In the genomic region with DNA sequence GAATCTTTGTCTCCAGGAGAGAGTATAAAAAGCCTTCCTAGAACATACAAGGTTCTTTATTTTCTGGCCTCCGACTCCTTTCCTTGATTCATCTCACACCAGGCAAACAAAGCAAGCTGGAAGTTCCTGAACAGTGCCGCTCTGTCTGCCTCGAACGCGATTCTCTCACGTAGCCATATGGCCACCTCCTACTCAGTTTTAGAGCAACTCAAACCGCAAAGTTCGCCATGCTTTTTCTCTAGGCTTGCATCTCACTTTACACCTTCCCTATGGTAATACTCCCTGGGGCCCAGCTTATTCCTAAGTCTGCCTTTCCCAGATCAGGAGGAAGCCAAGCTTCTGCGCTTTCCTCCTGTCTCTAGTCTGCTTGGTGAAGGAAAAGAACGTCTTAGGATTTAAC, we compare ENCODE assay signal across 10 mouse cellular contexts. TPM values are rescaled to one million over a fixed set of nuclear protein-coding genes. Genes with fewer than 3 reads are reported as not detected.
DNase-seq lines count a peak whose midpoint lies in the region; ATAC-seq lines count a peak whose summit lies in the region.
"Had no signal": no experiment of that assay in that cellular context is flagged by ENCODE, and none has a peak within 500 bp of the region (broad histone marks: within the 10 kb centered on the region; RNA-seq: fewer than 3 reads in every experiment).

No protein-coding gene starts in this region.

- no peaks in the 10 kb centered on the region for H3K36me3 ChIP-seq in heart, embryonic 13.5 days
- no peaks in the 10 kb centered on the region for H3K36me3 ChIP-seq in hindbrain, embryonic 11.5 days (ENCODE audit: control insufficient read depth, insufficient read depth, low read length)
- no peaks in the 10 kb centered on the region for H3K36me3 ChIP-seq in limb, embryonic 12.5 days

- H3K4me1 ChIP-seq in heart, embryonic 13.5 days, result peaks cover 14% of the 10 kb centered on the region; the same call in 1 of the 2 replicates
- H3K4me1 ChIP-seq in hindbrain, embryonic 11.5 days (replicated peaks; ENCODE audit: control insufficient read depth, insufficient read depth, low read length), result no peaks in the 10 kb centered on the region
- H3K4me1 ChIP-seq in limb, embryonic 12.5 days (replicated peaks), result 0 out of 2 replicates have a peak, but pooled peaks cover 9% of the 10 kb centered on the region

- intact Hi-C loops in heart, postnatal 10 days (cut with DNase I), result loop anchor here (5.0 kb wide), 2 partner anchors 58 to 128 kb away; no protein-coding TSS in a partner anchor

- H3K9me3 ChIP-seq in heart, embryonic 13.5 days, result no peaks in the 10 kb centered on the region
- no peaks in the 10 kb centered on the region for H3K9me3 ChIP-seq in hindbrain, embryonic 11.5 days (ENCODE audit: control insufficient read depth, low read length)
- no peaks in the 10 kb centered on the region for H3K9me3 ChIP-seq in limb, embryonic 12.5 days

- H3K27ac ChIP-seq in heart, embryonic 13.5 days (replicated peaks), result peak overlapping the region; percentile 45; the same call in 1 of the 2 replicates
- no peak overlapping the region for H3K27ac ChIP-seq in hindbrain, embryonic 11.5 days (ENCODE audit: low read depth, low read length)
- peak overlapping the region; percentile 62; the same call in 1 of the 2 replicates for H3K27ac ChIP-seq in limb, embryonic 12.5 days

- peak overlapping the region; percentile 22 for H3K4me3 ChIP-seq in heart, embryonic 13.5 days
- no peak overlapping the region for H3K4me3 ChIP-seq in hindbrain, embryonic 11.5 days (ENCODE audit: low read depth, low read length)
- peak overlapping the region; percentile 3; the same call in 1 of the 2 replicates for H3K4me3 ChIP-seq in limb, embryonic 12.5 days (replicated peaks)

- 32% methylated on average over 10 of the region's 10 CpGs for WGBS in heart, embryonic 13.5 days
- WGBS in hindbrain, embryonic 11.5 days, result 39% methylated on average over 10 of the region's 10 CpGs
- WGBS in limb, embryonic 12.5 days, result 33% methylated on average over 10 of the region's 10 CpGs

- H3K27me3 ChIP-seq in heart, embryonic 13.5 days (replicated peaks), result no peaks in the 10 kb centered on the region
- no peaks in the 10 kb centered on the region for H3K27me3 ChIP-seq in hindbrain, embryonic 11.5 days (ENCODE audit: control insufficient read depth, insufficient read depth, low read length)
- H3K27me3 ChIP-seq in limb, embryonic 12.5 days, result no peaks in the 10 kb centered on the region
- H3K27me3 ChIP-seq: CH12.LX had no signal

- H3K9ac ChIP-seq in heart, embryonic 13.5 days, result peak overlapping the region; percentile 58
- H3K9ac ChIP-seq in hindbrain, embryonic 11.5 days (ENCODE audit: low read depth, low read length), result no peak overlapping the region
- no peak overlapping the region for H3K9ac ChIP-seq in limb, embryonic 12.5 days (replicated peaks)

- ATAC-seq in heart, embryonic 13.5 days (ENCODE audit: extremely low read depth, insufficient number of reproducible peaks, low FRiP score, low TSS enrichment), result no peak
- no peak for ATAC-seq in hindbrain, embryonic 11.5 days (ENCODE audit: low FRiP score)
- no peak for ATAC-seq in limb, embryonic 12.5 days (ENCODE audit: insufficient number of reproducible peaks, insufficient read depth, low FRiP score, low TSS enrichment, low read depth)
- no peak for ATAC-seq in megakaryocyte, adult 5-6 weeks (ENCODE audit: poor library complexity, severe bottlenecking)

- no peak for DNase-seq in heart, postnatal 10 days
- DNase-seq in embryo, embryonic 9.5 days (ENCODE audit: extremely low spot score), result peak; percentile 10
- DNase-seq in hindbrain, embryonic 11.5 days (ENCODE audit: low spot score), result peak; percentile 5
- no peak for DNase-seq in spleen, adult 18-20 months
- no peak for DNase-seq in ovary, postnatal 36 days (ENCODE audit: low spot score)
- DNase-seq: lung, adult 18-20 months had no signal

- peak overlapping the region; percentile 66 for H3K4me2 ChIP-seq in heart, embryonic 13.5 days
- H3K4me2 ChIP-seq in hindbrain, embryonic 11.5 days (replicated peaks; ENCODE audit: low read depth, low read length), result no peak overlapping the region
- H3K4me2 ChIP-seq in limb, embryonic 12.5 days, result peak overlapping the region; percentile 35

RNA-seq across cellular contexts. Expression of gene Clcn5, which starts 4.0 kb away (rescaled TPM):
- 15.5 and 16.2 TPM in 2 replicates for polyA plus RNA-seq in heart, embryonic 13.5 days (2015; fragmentation: Nextera tagmentation; extraction: Ambion mirVana)
- total RNA-seq in heart, postnatal 10 days (2021), result 10 to 100 TPM in 1 of 2 experiments, 1 to 10 TPM in 1; 9.1 to 11.7 TPM
- polyA plus RNA-seq in hindbrain, embryonic 11.5 days (2014; fragmentation: Nextera tagmentation; extraction: Ambion mirVana), result 12.0 and 14.1 TPM in 2 replicates
- polyA plus RNA-seq in limb, embryonic 12.5 days (2016; fragmentation: Nextera tagmentation; extraction: Ambion mirVana), result 20.5 and 23.8 TPM in 2 replicates
- total RNA-seq in megakaryocyte, adult 5-6 weeks (2015), result 13.6 and 13.8 TPM in 2 replicates
- total RNA-seq in megakaryocyte, adult 5-6 weeks (2017), result 12.1 and 13.6 TPM in 2 replicates

Comparison
In these comparisons a context has a peak if more than half of its experiments do, and no peak if none do; other contexts are left out.
1. DNase-seq: peak in embryo, embryonic 9.5 days (single experiment) and hindbrain, embryonic 11.5 days (single experiment); none in heart, postnatal 10 days (0 of 2), spleen, adult 18-20 months (0 of 2) and ovary, postnatal 36 days (single experiment).